Comparison of ENCODE assay signal across 19 mouse cellular contexts in genomic region chr13:102695121-102695905, GRCm38 (mm10). TPM values are rescaled to one million over a fixed set of nuclear protein-coding genes. Genes with fewer than 3 reads are reported as not detected.
DNase-seq lines count a peak whose midpoint lies in the region; ATAC-seq and TF ChIP-seq lines count a peak whose summit lies in the region.
"Had no signal": no experiment of that assay in that cellular context is flagged by ENCODE, and none has a peak within 500 bp of the region (broad histone marks: within the 10 kb centered on the region; RNA-seq: fewer than 3 reads in every experiment).

No protein-coding gene starts in this region.

- no peak for TF ChIP-seq CTCF in lung, postnatal 0 days (IDR thresholded peaks at IDR 0.05)

- no peak for TF ChIP-seq EP300 in lung, postnatal 0 days (IDR thresholded peaks at IDR 0.05)

- H3K4me2 ChIP-seq in lung, postnatal 0 days (replicated peaks; ENCODE audit: low read depth, low read length), result no peak overlapping the region
- H3K4me2 ChIP-seq: embryonic facial prominence, embryonic 12.5 days; limb, embryonic 12.5 days had no signal

- H3K27me3 ChIP-seq in lung, postnatal 0 days (replicated peaks; ENCODE audit: insufficient read depth, low read length), result no peaks in the 10 kb centered on the region
- H3K27me3 ChIP-seq: embryonic facial prominence, embryonic 12.5 days; limb, embryonic 12.5 days had no signal

- H3K79me2 ChIP-seq in macrophage (ENCODE audit: inconsistent target), result peaks cover 94% of the 10 kb centered on the region

- no peaks in the 10 kb centered on the region for H3K9me3 ChIP-seq in lung, postnatal 0 days (ENCODE audit: low read length)
- H3K9me3 ChIP-seq: embryonic facial prominence, embryonic 12.5 days; heart, embryonic 10.5 days; limb, embryonic 12.5 days had no signal

- no peaks in the 10 kb centered on the region for H3K36me3 ChIP-seq in lung, postnatal 0 days (ENCODE audit: insufficient read depth, low read length)
- H3K36me3 ChIP-seq in macrophage (ENCODE audit: inconsistent target), result no peaks in the 10 kb centered on the region
- H3K36me3 ChIP-seq: embryonic facial prominence, embryonic 12.5 days; heart, embryonic 10.5 days; limb, embryonic 12.5 days had no signal

- no peak overlapping the region for H3K9ac ChIP-seq in lung, postnatal 0 days (replicated peaks; ENCODE audit: low read depth)
- H3K9ac ChIP-seq: embryonic facial prominence, embryonic 12.5 days; limb, embryonic 12.5 days had no signal

- H3K4me1 ChIP-seq in lung, postnatal 0 days (ENCODE audit: insufficient read depth, low read depth, low read length), result peaks cover 8% of the 10 kb centered on the region; the same call in 1 of the 2 replicates

- peak; percentile 6 for DNase-seq in adrenal gland, adult 2 months
- DNase-seq in adrenal gland, adult 8-10 months, result no peak
- peak; percentile 34 for DNase-seq in lung, postnatal 0 days (ENCODE audit: low spot score)
- DNase-seq in lung, postnatal 25 days (ENCODE audit: low spot score), result no peak
- DNase-seq in ovary, adult 18-20 months (ENCODE audit: low spot score), result no peak
- DNase-seq in Muller cell, postnatal 12 days (ENCODE audit: inconsistent ontology term), result no peak
- DNase-seq in layer of hippocampus, postnatal 10 days (ENCODE audit: low spot score in 2 of 2), result no peak
- DNase-seq: adrenal gland, postnatal 10 days; gastrocnemius, postnatal 10 days; heart, postnatal 14 days; kidney, adult 18-20 months; kidney, postnatal 25 days; retina, postnatal 1 day; thymus, postnatal 14 days had no signal

- no peak for ATAC-seq in lung, postnatal 0 days
- ATAC-seq: hindbrain, postnatal 0 days had no signal

- H3K27ac ChIP-seq in lung, postnatal 0 days (ENCODE audit: low read length), result no peak overlapping the region
- H3K27ac ChIP-seq in macrophage, result peak overlapping the region; percentile 100
- H3K27ac ChIP-seq: embryonic facial prominence, embryonic 12.5 days; heart, embryonic 10.5 days; hindbrain, postnatal 0 days; limb, embryonic 12.5 days had no signal

- WGBS in lung, postnatal 0 days, result 52% methylated on average over 7 of the region's 7 CpGs
- 1% methylated on average over 7 of the region's 7 CpGs for WGBS in macrophage (ENCODE audit: missing documents)

- H3K4me3 ChIP-seq in lung, postnatal 0 days (ENCODE audit: low read depth, low read length), result no peak overlapping the region
- peak overlapping the region; percentile 82 for H3K4me3 ChIP-seq in macrophage (ENCODE audit: inconsistent target)
- H3K4me3 ChIP-seq: embryonic facial prominence, embryonic 12.5 days; heart, embryonic 10.5 days; limb, embryonic 12.5 days had no signal

RNA-seq across cellular contexts. Expression of gene Cd180, which starts 2.0 kb away (rescaled TPM):
- 1 to 10 TPM; 1.2 to 2.7 TPM for total RNA-seq in adrenal gland, adult 2 months (2021)
- 3.1 and 3.5 TPM in 2 replicates for polyA plus RNA-seq in adrenal gland, adult 2 months (2012; rRNA removed)
- 1 to 10 TPM; 2.3 to 7.4 (median 4.7) TPM for total RNA-seq in adrenal gland, adult 8-10 months (2022)
- polyA plus RNA-seq in lung, postnatal 0 days (2015; fragmentation: Nextera tagmentation; extraction: Ambion mirVana), result 0.67 and 0.96 TPM in 2 replicates
- total RNA-seq in macrophage (2018; cell fraction: chromatin; rRNA removed), result 1,000 to 10,000 TPM in 1 of 26 experiments, 100 to 1,000 TPM in 25; 201 to 1,028 (median 508) TPM
- total RNA-seq in macrophage (2018; cell fraction: cytosol; rRNA removed), result 100 to 1,000 TPM; 376 to 879 (median 604) TPM
- total RNA-seq in macrophage (2018; cell fraction: nucleus; rRNA removed), result 1,000 to 10,000 TPM in 4 of 26 experiments, 100 to 1,000 TPM in 22; 480 to 1,145 (median 738) TPM
- 303 to 726 TPM (median 382 TPM) in 3 replicates for polyA plus RNA-seq in macrophage (2018)
- total RNA-seq in layer of hippocampus, postnatal 10 days (2021), result 1 to 10 TPM; 3.0 to 4.3 TPM

Comparison
In these comparisons a context has a peak if more than half of its experiments do, and no peak if none do; other contexts are left out.
1. DNase-seq: peak in adrenal gland, adult 2 months (single experiment) and lung, postnatal 0 days (single experiment); none in adrenal gland, adult 8-10 months (single experiment), lung, postnatal 25 days (single experiment), ovary, adult 18-20 months (single experiment), Muller cell, postnatal 12 days (single experiment) and layer of hippocampus, postnatal 10 days (0 of 2).